Mouse (Mus musculus) megakaryocyte-erythroid progenitor cell, adult 5-6 weeks (primary cell): ENCODE data around the gene Ndufs7. TPM values are rescaled to one million over a fixed set of nuclear protein-coding genes. Genes with fewer than 3 reads are reported as not detected.
A peak's percentile ranks its signal among the peaks of the same experiment; 100 is the strongest.
"Not testable (repeated sequence)": the region's sequence is repeated elsewhere in the genome, so short reads cannot be mapped to it uniquely, and the experiment has no call there.

ENCODE experiments used
- ATAC-seq: replicated peaks from 2 replicates; pipeline ENCODE4 v1.8.0; 2016; ENCODE audit warnings: mild to moderate bottlenecking, inconsistent platforms; ENCODE audit not compliant: severe bottlenecking, poor library complexity, low FRiP score, low TSS enrichment
- total RNA-seq, 2 experiments: library from RNA; stranded (forward) in 1 of 2; stranded (reverse) in 1 of 2; fragments of 200-1000, 215-1000 nt in 1 of 2; fragments of >200 nt in 1 of 2; fragmentation: Nextera tagmentation in 1 of 2; gene quantifications; 2 replicates each; pipeline ENCODE4 v1.2.3; 2014 to 2017

Gene Ndufs7
- total RNA-seq, 2 experiments from 2014 or later: 168 to 302 TPM

GRCm38 (mm10) chr10:80238306-80238705 is 10.6 kb upstream of the Ndufs7 start:
- ATAC-seq: no peak

GRCm38 (mm10) chr10:80239791-80240190 is 9.1 kb upstream of the Ndufs7 start:
- ATAC-seq: no peak

GRCm38 (mm10) chr10:80242088-80242487 is 6.8 kb upstream of the Ndufs7 start:
- peak; percentile 50 for ATAC-seq

GRCm38 (mm10) chr10:80242607-80243006 is 6.3 kb upstream of the Ndufs7 start:
- ATAC-seq: peak; percentile 78

DNA sequence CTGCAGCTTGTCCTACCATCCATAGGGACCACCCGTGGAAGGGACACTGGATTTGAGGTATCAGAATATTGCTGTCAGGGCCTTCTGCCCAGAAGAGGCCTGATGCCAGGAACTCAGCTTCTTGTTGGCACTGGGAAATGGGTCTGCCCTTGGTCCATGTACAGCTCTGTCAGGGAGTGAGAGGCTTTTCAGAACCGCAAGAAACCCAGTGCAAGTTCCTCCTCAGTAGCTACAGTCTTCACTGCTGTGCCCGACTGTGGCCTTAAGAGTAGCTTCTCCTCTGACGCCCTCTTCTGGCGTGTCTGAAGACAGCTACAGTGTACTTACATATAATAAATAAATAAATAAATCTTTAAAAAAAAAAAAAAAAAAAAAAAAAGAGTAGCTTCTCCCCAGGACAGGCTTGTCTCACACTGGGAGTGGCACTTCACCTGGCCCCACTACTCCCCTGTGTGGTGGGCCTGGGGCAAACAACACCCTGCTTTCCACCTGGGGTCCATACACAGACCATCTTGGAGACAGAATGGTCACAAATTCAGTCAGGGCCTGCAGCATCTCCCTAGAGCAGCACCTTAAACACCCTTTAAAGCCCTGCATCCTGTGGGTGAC is 4.0 kb upstream of the Ndufs7 start:
- no peak for ATAC-seq

- ATAC-seq: 0 out of 2 replicates have a peak, but pooled peaks have one; percentile 35
Observed at GRCm38 (mm10) chr10:80245600-80245999, 3.3 kb upstream of the Ndufs7 start.

- ATAC-seq: no peak
Observed at GRCm38 (mm10) chr10:80247849-80248248, 1.1 kb upstream of the Ndufs7 start.

GRCm38 (mm10) chr10:80248437-80248836 is 484 bp upstream of the Ndufs7 start:
- not testable (repeated sequence) for ATAC-seq

DNA sequence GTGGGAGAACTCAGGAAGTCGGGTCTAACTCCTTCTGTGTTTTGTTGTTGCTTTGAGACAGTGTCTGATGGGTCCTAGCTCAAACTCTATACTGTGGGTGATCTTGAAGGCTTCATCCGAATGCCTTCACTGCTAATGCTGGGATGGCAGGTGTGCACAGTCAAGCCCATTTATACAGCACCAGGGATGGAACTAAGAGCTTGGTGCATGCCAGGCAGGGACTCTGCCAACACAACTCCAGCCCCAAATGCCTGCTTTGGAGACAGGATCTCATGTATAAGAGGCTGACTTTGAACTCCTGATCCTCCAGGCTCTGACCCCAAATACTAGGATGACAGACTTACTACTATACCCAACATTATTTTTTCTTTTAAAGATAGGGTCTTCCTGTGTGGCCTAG is 1.1 kb downstream of the Ndufs7 start:
- ATAC-seq: no peak

GRCm38 (mm10) chr10:80250573-80250972 is 1.7 kb downstream of the Ndufs7 start:
- ATAC-seq: no peak

- no peak for ATAC-seq
Observed at GRCm38 (mm10) chr10:80252011-80252410, 3.1 kb downstream of the Ndufs7 start.

DNA sequence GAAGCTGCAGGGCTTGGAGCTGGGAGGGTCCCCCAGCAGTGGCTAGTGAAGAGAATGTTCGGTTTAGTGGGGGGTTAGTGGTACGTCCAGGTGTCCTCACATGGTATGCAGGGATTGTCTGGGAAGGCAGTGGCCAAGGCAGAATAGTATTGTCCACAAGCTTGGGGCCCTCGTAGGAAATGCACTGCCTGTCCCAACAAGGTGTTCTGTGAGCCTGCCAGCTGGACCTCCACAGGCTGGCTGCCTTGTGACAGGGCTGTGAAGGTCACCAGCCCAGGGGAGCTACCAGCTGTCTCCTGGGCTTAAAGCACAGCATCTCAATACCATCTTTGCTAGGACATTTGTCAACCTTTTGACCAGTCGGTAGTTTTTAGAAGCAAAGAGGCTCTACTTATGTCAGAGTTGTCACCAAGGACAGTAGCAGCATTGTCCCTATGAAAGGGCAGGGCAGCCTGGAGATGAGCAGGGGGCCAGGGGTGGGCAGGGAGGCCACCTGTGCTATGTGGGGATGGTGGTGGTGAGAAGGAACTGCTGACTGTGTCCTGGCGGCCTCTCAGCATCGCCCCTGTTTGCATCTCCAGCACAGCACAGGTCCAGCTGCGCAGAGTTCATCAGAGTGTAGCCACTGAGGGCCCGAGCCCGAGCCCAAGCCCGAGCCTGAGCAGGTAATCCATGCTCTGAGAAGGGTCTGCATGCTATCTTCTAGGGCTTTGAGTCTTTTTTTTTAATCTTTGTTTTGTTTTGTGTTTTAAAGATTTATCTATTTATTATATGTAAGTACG is 3.8 kb downstream of the Ndufs7 start:
- ATAC-seq: no peak

DNA sequence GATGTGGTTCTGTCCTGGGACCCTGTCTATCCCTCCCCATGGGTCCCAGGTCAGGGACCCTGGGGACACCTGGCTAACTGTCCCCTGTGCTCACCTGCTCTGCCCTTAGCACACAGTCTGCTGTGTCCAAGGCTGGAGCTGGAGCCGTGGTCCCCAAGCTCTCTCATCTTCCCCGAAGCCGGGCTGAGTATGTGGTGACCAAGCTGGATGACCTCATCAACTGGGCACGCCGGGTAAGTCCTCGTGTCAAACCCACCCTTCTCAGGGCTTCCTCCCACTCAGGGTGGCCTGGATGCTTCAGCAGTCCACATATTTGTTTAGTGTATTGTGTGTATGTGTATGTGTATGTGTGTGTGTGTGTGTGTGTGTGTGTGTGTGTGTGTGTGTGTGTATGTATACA is 4.6 kb downstream of the Ndufs7 start:
- no peak for ATAC-seq

DNA sequence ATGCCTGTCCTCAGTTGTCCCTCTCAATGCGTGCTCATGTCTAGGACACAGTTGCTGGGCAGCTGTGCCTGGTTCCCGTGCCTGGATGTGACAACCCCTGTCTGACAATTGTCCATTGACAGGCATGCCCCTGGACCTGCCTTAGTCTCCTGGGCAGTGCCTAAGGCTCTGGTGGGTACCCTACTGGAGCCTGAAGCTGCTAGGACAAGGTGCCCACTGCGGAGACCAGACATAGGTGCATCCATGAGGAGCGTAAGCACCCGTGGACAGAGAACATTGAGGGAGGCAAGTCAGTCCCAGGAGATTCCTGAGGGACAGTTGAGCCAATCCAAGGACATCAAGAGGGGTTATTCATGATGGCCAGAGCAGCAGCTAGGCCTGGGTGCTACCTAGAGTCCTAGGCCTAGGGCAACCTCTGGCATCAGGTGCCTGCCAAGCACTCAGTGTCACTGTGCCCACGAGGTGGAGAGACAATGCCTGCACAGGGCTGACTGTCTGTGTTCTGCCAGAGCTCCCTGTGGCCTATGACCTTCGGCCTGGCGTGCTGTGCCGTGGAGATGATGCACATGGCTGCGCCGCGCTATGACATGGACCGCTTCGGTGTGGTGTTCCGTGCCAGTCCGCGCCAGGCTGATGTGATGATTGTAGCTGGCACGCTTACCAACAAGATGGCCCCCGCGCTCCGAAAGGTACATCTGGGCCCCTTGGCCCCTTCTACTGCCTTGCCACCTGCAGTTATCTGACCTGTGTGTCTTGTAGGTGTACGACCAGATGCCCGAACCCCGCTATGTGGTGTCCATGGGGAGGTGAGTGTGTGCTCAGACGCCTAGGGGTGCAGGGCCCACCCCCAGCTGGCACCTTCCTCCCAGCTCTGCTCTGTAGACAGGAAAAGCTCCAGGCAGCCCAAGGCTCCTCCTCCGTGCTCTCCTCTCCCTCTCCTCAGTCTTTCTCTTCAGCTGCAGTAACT is 5.7 kb downstream of the Ndufs7 start:
- ATAC-seq: no peak

GRCm38 (mm10) chr10:80255881-80256535 is 7.1 kb downstream of the Ndufs7 start:
- ATAC-seq: no peak

DNA sequence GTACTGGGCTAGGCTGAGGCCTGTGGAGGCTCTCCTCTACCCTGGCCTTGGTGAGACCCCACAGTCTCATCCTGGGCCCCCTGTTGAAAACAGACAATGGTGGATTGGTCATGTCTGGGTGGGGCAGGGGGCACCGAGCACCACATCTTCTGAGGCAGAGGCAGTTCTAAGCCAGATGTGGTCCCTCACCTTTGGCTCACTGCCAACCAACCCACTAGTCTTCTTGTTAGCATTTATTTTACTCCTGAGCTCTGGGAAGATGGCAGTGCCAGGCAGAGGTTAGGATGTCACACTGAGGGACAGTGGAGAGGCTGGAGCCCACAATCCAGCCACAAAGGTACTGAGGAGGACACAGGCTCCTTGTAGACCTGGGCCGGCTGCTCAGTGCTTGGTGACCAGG is 9.0 kb downstream of the Ndufs7 start:
- ATAC-seq: no peak

GRCm38 (mm10) chr10:80258752-80259462 is 10.0 kb downstream of the Ndufs7 start:
- no peak for ATAC-seq

- no peak for ATAC-seq
Observed at GRCm38 (mm10) chr10:80259463-80259805, 10.5 kb downstream of the Ndufs7 start.
